Mouse (Mus musculus): ENCODE measurements around the gene H2-T3. TPM values are rescaled to one million over a fixed set of nuclear protein-coding genes. Genes with fewer than 3 reads are reported as not detected.

Gene H2-T3
- total and polyA plus RNA-seq, 3 experiments: not detected

Other genes starting within 250 kb of the H2-T3 start
- 10 to 100 TPM; 83.5 to 86.8 TPM for gene Abcf1, start 220.5 kb downstream of the H2-T3 start, total RNA-seq (2021)
- gene Abcf1, start 220.5 kb downstream of the H2-T3 start, polyA plus RNA-seq (2012; rRNA removed): 66.0 and 78.9 TPM in 2 replicates
- gene Gnl1, start 210.4 kb downstream of the H2-T3 start, total RNA-seq (2021): 10 to 100 TPM; 38.1 to 53.1 TPM
- gene Gnl1, start 210.4 kb downstream of the H2-T3 start, polyA plus RNA-seq (2012; rRNA removed): 26.9 and 29.6 TPM in 2 replicates
- gene Prr3, start 210.1 kb downstream of the H2-T3 start, total RNA-seq (2021): 10 to 100 TPM; 19.5 to 19.8 TPM
- gene Prr3, start 210.1 kb downstream of the H2-T3 start, polyA plus RNA-seq (2012; rRNA removed): 19.1 and 20.6 TPM in 2 replicates
- gene H2-T24, start 169.7 kb downstream of the H2-T3 start, total RNA-seq (2021): 1 to 10 TPM; 6.6 to 8.2 TPM
- 3.6 and 3.7 TPM in 2 replicates for gene H2-T24, start 169.7 kb downstream of the H2-T3 start, polyA plus RNA-seq (2012; rRNA removed)
- 10 to 100 TPM; 49.7 to 65.2 TPM for gene H2-T23, start 157.4 kb downstream of the H2-T3 start, total RNA-seq (2021)
- gene H2-T23, start 157.4 kb downstream of the H2-T3 start, polyA plus RNA-seq (2012; rRNA removed): 156 and 162 TPM in 2 replicates
- 10 to 100 TPM; 32.2 to 42.9 TPM for gene H2-T22, start 147.5 kb downstream of the H2-T3 start, total RNA-seq (2021)
- 34.7 and 38.6 TPM in 2 replicates for gene H2-T22, start 147.5 kb downstream of the H2-T3 start, polyA plus RNA-seq (2012; rRNA removed)
- under 1 TPM in 1 of 2 experiments, not detected in 1; 0.23 TPM for gene Gm6034, start 147.3 kb downstream of the H2-T3 start, total RNA-seq (2021)
- gene Gm6034, start 147.3 kb downstream of the H2-T3 start, polyA plus RNA-seq (2012; rRNA removed): 0.10 and 0.50 TPM in 2 replicates
- gene Gm11127, start 131.9 kb downstream of the H2-T3 start, total RNA-seq (2021): 1 to 10 TPM; 4.4 to 8.2 TPM
- not detected in 2 replicates for gene Gm11127, start 131.9 kb downstream of the H2-T3 start, polyA plus RNA-seq (2012; rRNA removed)
- gene Gm19684, start 68.6 kb downstream of the H2-T3 start, total RNA-seq (2021): under 1 TPM in 1 of 2 experiments, not detected in 1; 0.41 TPM
- 0.33 and 0.36 TPM in 2 replicates for gene Gm19684, start 68.6 kb downstream of the H2-T3 start, polyA plus RNA-seq (2012; rRNA removed)
- gene Gm7030, start 60.9 kb downstream of the H2-T3 start, total RNA-seq (2021): not detected
- gene Gm7030, start 60.9 kb downstream of the H2-T3 start, polyA plus RNA-seq (2012; rRNA removed): not detected in 2 replicates
- gene Gm8909, start 21.8 kb downstream of the H2-T3 start, total RNA-seq (2021): not detected
- gene Gm8909, start 21.8 kb downstream of the H2-T3 start, polyA plus RNA-seq (2012; rRNA removed): 0.19 TPM in 1 of 2 replicates, not detected in the other
- gene Rpp21, start 67.8 kb upstream of the H2-T3 start, total RNA-seq (2021): 10 to 100 TPM; 43.6 to 60.5 TPM
- gene Rpp21, start 67.8 kb upstream of the H2-T3 start, polyA plus RNA-seq (2012; rRNA removed): 89.4 and 106 TPM in 2 replicates
- gene Trim39, start 82.0 kb upstream of the H2-T3 start, total RNA-seq (2021): 10 to 100 TPM; 16.1 to 18.4 TPM
- gene Trim39, start 82.0 kb upstream of the H2-T3 start, polyA plus RNA-seq (2012; rRNA removed): 14.1 and 14.7 TPM in 2 replicates
- not detected for gene H2-M10.2, start 96.2 kb upstream of the H2-T3 start, total RNA-seq (2021)
- not detected in 2 replicates for gene H2-M10.2, start 96.2 kb upstream of the H2-T3 start, polyA plus RNA-seq (2012; rRNA removed)
- gene H2-M10.1, start 135.9 kb upstream of the H2-T3 start, total RNA-seq (2021): not detected
- gene H2-M10.1, start 135.9 kb upstream of the H2-T3 start, polyA plus RNA-seq (2012; rRNA removed): not detected in 2 replicates
- gene H2-M10.3, start 178.1 kb upstream of the H2-T3 start, total RNA-seq (2021): not detected
- not detected in 2 replicates for gene H2-M10.3, start 178.1 kb upstream of the H2-T3 start, polyA plus RNA-seq (2012; rRNA removed)

Data from adrenal gland, adult 2 months (tissue).